Mouse (Mus musculus) cerebellum, postnatal 10 days (tissue): ENCODE results near the gene Cd2.

ENCODE experiments used
- DNase-seq, 2 experiments: peaks; one replicate each; pipeline ENCODE4 v3.0.0; 2021; ENCODE audit warnings: mixed read lengths in 2 of 2

The Cd2 gene

DNA sequence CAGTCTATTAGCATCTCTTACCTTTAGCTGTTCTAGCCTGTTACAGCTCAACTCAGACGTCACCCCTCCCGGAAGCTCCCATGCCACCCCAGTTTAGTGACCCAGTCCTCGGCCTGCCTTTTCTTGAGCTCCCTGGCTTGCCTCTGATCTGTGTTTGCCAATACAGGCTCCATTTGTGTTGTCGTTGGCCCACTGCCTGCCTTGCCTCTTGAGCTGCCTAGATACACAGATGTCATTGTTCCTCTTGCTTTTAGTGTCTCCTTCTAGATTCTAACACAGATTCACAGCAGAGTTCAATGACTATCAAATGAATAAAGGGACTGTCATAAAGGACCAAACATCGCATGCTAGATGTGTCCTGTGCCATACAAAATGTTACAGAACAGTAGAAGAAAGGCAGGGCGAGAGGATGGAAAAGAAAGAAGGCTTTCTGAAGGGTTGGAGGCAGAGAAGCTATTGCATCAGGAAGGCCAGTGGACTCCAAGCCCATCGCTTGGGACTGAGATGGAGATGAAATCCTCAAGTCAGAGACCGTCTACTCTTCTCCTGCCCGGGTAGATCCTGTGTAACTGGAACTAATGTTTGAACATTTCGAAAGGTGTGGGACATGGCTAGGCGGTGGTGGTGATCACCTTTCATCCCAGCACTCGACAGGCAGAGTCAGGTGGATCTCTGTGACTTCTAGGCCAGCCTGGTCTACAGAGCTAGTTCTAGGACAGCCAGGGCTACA, 13.5 kb downstream of the Cd2 start:
- DNase-seq, result peak; percentile 76 to 82

- DNase-seq, result no peak
Observed at GRCm38 (mm10) chr3:101272166-101272565, 15.6 kb downstream of the Cd2 start.

GRCm38 (mm10) chr3:101270833-101271232, 16.9 kb downstream of the Cd2 start:
- no peak for DNase-seq

DNA sequence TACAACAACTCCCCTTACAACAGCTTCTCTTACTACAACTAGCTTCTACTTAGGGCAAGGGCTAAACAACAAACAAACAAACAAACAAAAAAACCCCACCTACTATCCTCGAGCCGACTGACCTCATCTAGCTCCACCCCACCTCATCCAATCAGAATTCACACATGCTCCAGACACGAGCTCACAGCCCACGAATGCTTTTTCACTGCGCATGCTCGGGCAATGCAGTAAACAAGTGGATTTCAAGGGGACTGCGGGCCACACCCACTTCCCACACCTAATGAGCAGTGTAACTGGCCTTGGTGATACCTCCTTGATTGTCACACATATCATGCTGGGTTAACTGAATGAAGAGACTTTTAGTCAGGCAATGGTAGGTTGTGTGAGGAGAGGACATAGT, 19.4 kb downstream of the Cd2 start:
- no peak for DNase-seq

- DNase-seq, result no peak
Observed at GRCm38 (mm10) chr3:101265561-101266091, 22.1 kb downstream of the Cd2 start.

DNA sequence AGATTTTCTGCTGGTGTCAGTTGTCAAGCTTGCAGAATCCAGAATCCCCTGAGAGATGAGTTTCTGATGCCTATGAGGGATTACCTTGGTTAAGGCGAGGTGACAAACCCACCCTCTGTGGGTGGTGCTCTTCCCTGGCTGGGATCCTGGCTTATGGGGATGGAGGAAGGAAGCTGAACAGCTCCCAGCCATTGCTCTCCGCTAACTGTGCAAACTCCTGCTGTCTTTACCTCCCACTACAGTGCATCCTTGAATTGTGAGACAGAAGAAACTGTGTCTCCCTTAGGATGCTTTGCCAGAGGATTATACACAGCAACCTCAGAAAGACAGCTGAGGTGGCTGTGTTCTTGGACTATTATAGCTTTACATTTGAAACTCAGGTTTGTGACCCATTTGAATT, 28.8 kb downstream of the Cd2 start:
- no peak for DNase-seq

DNA sequence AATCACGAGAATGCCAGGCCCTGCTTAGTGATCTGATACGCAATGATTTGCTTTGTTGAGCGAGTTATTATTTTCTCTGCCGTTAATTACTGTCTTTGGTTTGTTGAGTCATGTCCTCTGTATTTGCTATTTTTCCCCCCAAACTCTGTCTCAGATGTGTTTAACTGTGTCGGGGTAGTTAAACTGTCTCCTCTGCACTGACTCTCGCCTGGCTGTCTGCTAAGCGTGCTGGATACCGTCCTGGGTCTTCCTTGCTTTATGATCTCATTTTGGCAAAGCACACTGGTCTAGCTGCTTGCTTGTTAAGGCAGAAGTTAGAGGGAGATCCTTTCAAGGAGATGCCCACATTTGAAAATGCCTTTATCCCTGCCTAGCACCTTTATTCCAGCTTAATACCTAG, 31.6 kb downstream of the Cd2 start:
- no peak for DNase-seq

GRCm38 (mm10) chr3:101252141-101252540, 35.6 kb downstream of the Cd2 start:
- peak; percentile 35 to 37 for DNase-seq

GRCm38 (mm10) chr3:101249846-101250245, 37.9 kb downstream of the Cd2 start:
- no peak for DNase-seq

- DNase-seq, result no peak
Observed at GRCm38 (mm10) chr3:101245212-101245611, 42.5 kb downstream of the Cd2 start.

- DNase-seq, result no peak
Observed at GRCm38 (mm10) chr3:101243002-101243401, 44.7 kb downstream of the Cd2 start.

- DNase-seq, result no peak
Observed at GRCm38 (mm10) chr3:101241866-101242265, 45.9 kb downstream of the Cd2 start.

GRCm38 (mm10) chr3:101240859-101241258, 46.9 kb downstream of the Cd2 start:
- DNase-seq, result peak; percentile 46 to 61

- peak; percentile 21 to 45 for DNase-seq
Observed at GRCm38 (mm10) chr3:101239236-101239635, 48.5 kb downstream of the Cd2 start.

DNA sequence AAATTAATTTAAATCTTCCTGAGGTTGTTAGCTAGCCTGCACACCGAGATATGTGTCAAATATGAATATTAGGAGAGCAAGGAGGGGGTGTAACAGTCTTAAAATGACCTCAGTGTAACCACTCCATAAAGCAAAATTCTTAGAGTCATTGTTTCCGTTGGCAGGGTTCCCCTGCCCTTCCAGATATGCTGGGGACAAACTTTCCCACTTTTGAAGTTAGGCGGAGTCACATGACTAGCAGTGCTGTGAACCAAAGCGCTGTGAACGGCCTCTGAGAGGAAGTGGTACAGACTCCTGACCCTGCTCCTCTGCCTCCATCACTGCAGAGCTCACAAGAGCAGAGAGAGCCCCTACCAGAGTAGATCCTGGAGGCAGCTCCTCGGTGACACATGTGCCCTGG, 49.0 kb downstream of the Cd2 start:
- no peak for DNase-seq

DNA sequence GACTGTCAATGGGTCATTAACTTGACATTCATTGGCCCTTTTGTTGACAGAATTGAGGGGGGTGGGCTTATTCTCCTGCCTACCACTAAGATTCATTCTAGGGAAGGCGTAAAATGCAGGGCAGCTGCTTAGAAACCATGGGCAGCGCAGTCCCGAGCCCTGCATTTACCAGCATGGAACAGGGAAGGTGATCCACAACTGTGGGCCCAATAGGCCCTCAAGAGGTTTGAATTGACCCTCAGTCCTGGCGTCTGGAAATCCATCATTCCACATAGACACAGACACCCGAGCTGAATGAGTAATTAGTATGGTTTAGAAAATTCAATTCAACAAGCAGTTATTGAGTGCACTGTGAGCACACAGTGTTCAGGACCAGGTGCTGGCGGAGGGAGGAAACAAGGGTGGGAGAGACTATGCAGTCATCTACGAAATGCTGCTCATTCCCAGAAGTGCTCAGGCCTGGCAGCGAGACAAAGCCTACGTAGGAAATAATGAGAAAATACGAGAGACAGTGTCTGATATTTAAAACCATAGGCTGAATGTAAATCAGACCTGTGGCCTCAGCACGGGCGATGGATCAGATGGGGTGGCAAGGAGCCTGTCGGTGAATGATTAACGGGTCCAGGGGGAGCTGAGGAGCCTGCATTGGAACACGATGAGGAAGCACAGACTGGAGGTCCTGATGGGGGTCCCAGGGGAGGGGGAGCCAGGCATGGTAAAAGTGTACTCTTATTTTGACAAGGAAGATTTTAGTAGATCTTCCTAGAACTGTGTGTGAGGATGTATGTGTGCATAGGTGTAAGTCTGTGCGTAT, 50.5 kb downstream of the Cd2 start:
- no peak for DNase-seq

GRCm38 (mm10) chr3:101236261-101236660, 51.5 kb downstream of the Cd2 start:
- no peak for DNase-seq

DNA sequence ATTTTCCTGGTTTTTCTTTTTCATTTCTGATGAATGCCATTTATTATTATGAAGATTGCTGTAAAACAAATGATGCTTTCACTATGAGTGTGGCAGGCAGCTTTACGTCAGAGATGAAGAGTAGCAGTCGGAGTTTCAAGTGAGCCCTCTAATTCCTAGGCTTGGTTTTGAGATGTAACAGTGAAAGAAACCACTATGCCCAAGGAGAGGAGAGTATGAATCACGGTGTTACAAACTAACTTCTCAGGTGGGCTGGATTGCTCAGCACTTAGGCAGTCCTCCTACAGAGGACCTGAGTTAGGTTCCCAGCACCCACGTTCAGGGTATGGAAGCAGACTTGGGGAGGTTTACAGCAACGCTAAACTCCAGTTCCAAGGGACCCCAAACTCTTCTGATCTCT, 52.4 kb downstream of the Cd2 start:
- no peak for DNase-seq

DNA sequence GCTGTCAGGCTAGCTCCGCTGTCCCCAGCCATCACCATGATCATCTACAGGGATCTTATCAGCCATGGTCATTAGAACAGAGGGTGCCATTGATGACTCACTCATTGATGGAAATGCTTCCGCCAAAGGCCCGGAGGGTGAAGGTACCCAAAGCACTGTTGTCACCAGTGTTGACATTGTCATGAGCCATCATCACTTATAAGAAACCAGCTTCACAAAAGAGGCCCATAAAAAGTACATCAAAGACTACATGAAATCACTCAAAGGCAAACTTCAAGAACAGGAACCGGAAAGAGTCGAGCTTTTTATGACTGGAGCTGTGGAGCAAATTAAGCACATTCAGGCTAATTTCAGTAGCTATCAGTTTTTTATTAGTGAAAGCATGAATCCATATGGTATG, 54.3 kb downstream of the Cd2 start:
- no peak for DNase-seq

GRCm38 (mm10) chr3:101232570-101232969, 55.2 kb downstream of the Cd2 start:
- no peak for DNase-seq

GRCm38 (mm10) chr3:101230201-101230600, 57.5 kb downstream of the Cd2 start:
- DNase-seq, result no peak

DNA sequence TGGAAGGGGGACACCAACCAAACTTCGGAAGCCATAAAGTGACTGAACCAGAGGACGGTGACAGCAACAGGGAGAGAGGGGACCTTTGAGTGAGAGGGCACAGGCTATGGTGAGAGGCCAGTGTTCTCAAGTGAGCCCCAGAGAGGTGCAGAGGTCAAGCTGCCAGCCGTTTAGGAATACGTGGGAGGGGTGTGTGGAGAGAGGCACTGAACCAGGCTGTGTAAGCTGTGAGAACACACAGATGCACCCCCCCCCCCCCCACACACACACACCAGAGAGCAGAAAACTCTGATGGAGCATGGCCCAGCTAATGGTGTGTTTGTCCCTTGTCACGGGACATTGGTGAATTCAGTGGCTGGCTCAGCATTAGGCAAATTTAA, 58.2 kb downstream of the Cd2 start:
- DNase-seq, result no peak

GRCm38 (mm10) chr3:101228868-101229550, 58.7 kb downstream of the Cd2 start:
- DNase-seq, result no peak

- no peak for DNase-seq
Observed at GRCm38 (mm10) chr3:101228066-101228465, 59.7 kb downstream of the Cd2 start.
